In genomic region chr10:39628799-39629517, GRCm38 (mm10) we compare ENCODE assay signal across 10 mouse cellular contexts. TPM values are rescaled to one million over a fixed set of nuclear protein-coding genes. Genes with fewer than 3 reads are reported as not detected.
A peak's percentile ranks its signal among the peaks of the same experiment; 100 is the strongest.
DNase-seq lines count a peak whose midpoint lies in the region; ATAC-seq lines count a peak whose summit lies in the region.
"Had no signal": no experiment of that assay in that cellular context is flagged by ENCODE, and none has a peak within 500 bp of the region (broad histone marks: within the 10 kb centered on the region; RNA-seq: fewer than 3 reads in every experiment).

No protein-coding gene starts in this region.

- H3K27ac ChIP-seq in hindbrain, embryonic 12.5 days: peak overlapping the region; percentile 9; the same call in 1 of the 2 replicates
- no peak overlapping the region; the same call in 1 of the 2 replicates for H3K27ac ChIP-seq in hindbrain, embryonic 10.5 days
- H3K27ac ChIP-seq in neural tube, embryonic 13.5 days (replicated peaks): peak overlapping the region; percentile 42
- H3K27ac ChIP-seq in intestine, embryonic 16.5 days (ENCODE audit: low read length): peak overlapping the region; percentile 84
- H3K27ac ChIP-seq: neural tube, embryonic 12.5 days had no signal

- 38% methylated on average over 10 of the region's 10 CpGs for WGBS in hindbrain, embryonic 12.5 days
- 36% methylated on average over 10 of the region's 10 CpGs for WGBS in hindbrain, embryonic 10.5 days
- 37% methylated on average over 10 of the region's 10 CpGs for WGBS in neural tube, embryonic 13.5 days
- 45% methylated on average over 10 of the region's 10 CpGs for WGBS in intestine, embryonic 16.5 days

- no peaks in the 10 kb centered on the region for H3K9me3 ChIP-seq in hindbrain, embryonic 12.5 days (replicated peaks)
- H3K9me3 ChIP-seq in hindbrain, embryonic 10.5 days: no peaks in the 10 kb centered on the region
- no peaks in the 10 kb centered on the region for H3K9me3 ChIP-seq in neural tube, embryonic 13.5 days
- H3K9me3 ChIP-seq in intestine, embryonic 16.5 days (ENCODE audit: control insufficient read depth, low read length): no peaks in the 10 kb centered on the region
- H3K9me3 ChIP-seq: limb, embryonic 15.5 days; neural tube, embryonic 12.5 days had no signal

- no peak overlapping the region for H3K4me3 ChIP-seq in hindbrain, embryonic 12.5 days
- H3K4me3 ChIP-seq in hindbrain, embryonic 10.5 days: no peak overlapping the region
- no peak overlapping the region for H3K4me3 ChIP-seq in neural tube, embryonic 13.5 days
- no peak overlapping the region for H3K4me3 ChIP-seq in intestine, embryonic 16.5 days (ENCODE audit: low read length)
- H3K4me3 ChIP-seq: limb, embryonic 15.5 days; neural tube, embryonic 12.5 days had no signal

- H3K4me2 ChIP-seq in hindbrain, embryonic 12.5 days (replicated peaks): no peak overlapping the region
- H3K4me2 ChIP-seq in neural tube, embryonic 13.5 days: no peak overlapping the region
- no peak overlapping the region for H3K4me2 ChIP-seq in intestine, embryonic 16.5 days (ENCODE audit: low read depth, low read length)
- H3K4me2 ChIP-seq: neural tube, embryonic 12.5 days had no signal

- ATAC-seq in hindbrain, embryonic 12.5 days (ENCODE audit: low FRiP score): no peak
- ATAC-seq in neural tube, embryonic 13.5 days (ENCODE audit: low read depth): 0 out of 2 replicates have a peak, but pooled peaks have one; percentile 16
- no peak for ATAC-seq in intestine, embryonic 16.5 days

- no peaks in the 10 kb centered on the region for H3K36me3 ChIP-seq in hindbrain, embryonic 12.5 days
- 0 out of 2 replicates have a peak, but pooled peaks cover 6% of the 10 kb centered on the region for H3K36me3 ChIP-seq in hindbrain, embryonic 10.5 days
- no peaks in the 10 kb centered on the region for H3K36me3 ChIP-seq in neural tube, embryonic 13.5 days
- H3K36me3 ChIP-seq in intestine, embryonic 16.5 days (ENCODE audit: control insufficient read depth, insufficient read depth, low read length): peaks cover 6% of the 10 kb centered on the region; the same call in 1 of the 2 replicates
- H3K36me3 ChIP-seq: neural tube, embryonic 12.5 days had no signal

- DNase-seq in hindbrain, embryonic 10.5 days (ENCODE audit: low spot score): no peak
- DNase-seq in neural tube, embryonic 10.5 days (ENCODE audit: extremely low spot score, low spot score): no peak
- DNase-seq in thymus, postnatal 10 days (ENCODE audit: low spot score in 2 of 2): no peak
- no peak for DNase-seq in right cerebral cortex, postnatal 10 days (ENCODE audit: low spot score in 2 of 2)
- DNase-seq: right cerebral cortex, postnatal 14 days had no signal

- no peaks in the 10 kb centered on the region for H3K27me3 ChIP-seq in hindbrain, embryonic 12.5 days
- H3K27me3 ChIP-seq in hindbrain, embryonic 10.5 days (ENCODE audit: insufficient read depth, poor library complexity, severe bottlenecking): no peaks in the 10 kb centered on the region
- H3K27me3 ChIP-seq in neural tube, embryonic 13.5 days: no peaks in the 10 kb centered on the region
- H3K27me3 ChIP-seq in intestine, embryonic 16.5 days (replicated peaks; ENCODE audit: control insufficient read depth, insufficient read depth, low read length): no peaks in the 10 kb centered on the region
- H3K27me3 ChIP-seq: limb, embryonic 15.5 days; neural tube, embryonic 12.5 days had no signal

- no peak overlapping the region for H3K9ac ChIP-seq in hindbrain, embryonic 12.5 days
- H3K9ac ChIP-seq in neural tube, embryonic 13.5 days: no peak overlapping the region
- H3K9ac ChIP-seq in intestine, embryonic 16.5 days (ENCODE audit: low read depth, low read length): no peak overlapping the region
- H3K9ac ChIP-seq: limb, embryonic 15.5 days; neural tube, embryonic 12.5 days had no signal

- peaks cover 42% of the 10 kb centered on the region for H3K4me1 ChIP-seq in hindbrain, embryonic 12.5 days
- H3K4me1 ChIP-seq in hindbrain, embryonic 10.5 days (replicated peaks): peaks cover 69% of the 10 kb centered on the region
- peaks cover 57% of the 10 kb centered on the region for H3K4me1 ChIP-seq in neural tube, embryonic 13.5 days (replicated peaks)
- H3K4me1 ChIP-seq in intestine, embryonic 16.5 days (ENCODE audit: control insufficient read depth, insufficient read depth, low read length): peaks cover 41% of the 10 kb centered on the region

RNA-seq across cellular contexts. Expression of gene Traf3ip2, which starts 16.2 kb away (rescaled TPM):
- polyA plus RNA-seq in hindbrain, embryonic 12.5 days (2016; fragmentation: Nextera tagmentation; extraction: Ambion mirVana): 5.8 and 7.0 TPM in 2 replicates
- polyA plus RNA-seq in hindbrain, embryonic 10.5 days (2016; fragmentation: Nextera tagmentation; extraction: Ambion mirVana): 8.3 and 8.8 TPM in 2 replicates
- 4.8 and 5.0 TPM in 2 replicates for polyA plus RNA-seq in neural tube, embryonic 13.5 days (2015; fragmentation: Nextera tagmentation; extraction: Ambion mirVana)
- polyA plus RNA-seq in intestine, embryonic 16.5 days (2015; fragmentation: Nextera tagmentation; extraction: Ambion mirVana): 28.0 and 33.4 TPM in 2 replicates
